Mouse (Mus musculus) hindbrain, embryonic 15.5 days (tissue): ENCODE results near the gene Bbs12. TPM values are rescaled to one million over a fixed set of nuclear protein-coding genes. Genes with fewer than 3 reads are reported as not detected.
A peak's percentile ranks its signal among the peaks of the same experiment; 100 is the strongest.

Experiments
- ATAC-seq: fragments of 200-750 bp; cut with Nextera tagmentation; 2 replicates; pipeline ENCODE4 v1.8.0; 2017; ENCODE audit warnings: low read depth, moderate number of reproducible peaks, moderate TSS enrichment; ENCODE audit not compliant: low FRiP score
- H3K27ac ChIP-seq: fragments of 300-500 bp; sonication (generic); replicated peaks from 2 replicates; pipeline ENCODE4 v1.5.1; 2015; ENCODE audit warnings: mild to moderate bottlenecking, inconsistent platforms
- H3K27me3 ChIP-seq: fragments of 300-500 bp; sonication (generic); 2 replicates; pipeline ENCODE4 v1.6.1; 2015; ENCODE audit warnings: control low read depth, inconsistent platforms
- H3K36me3 ChIP-seq: fragments of 300-500 bp; sonication (generic); 2 replicates; pipeline ENCODE4 v1.6.1; 2015; ENCODE audit warnings: control low read depth, inconsistent platforms
- H3K4me1 ChIP-seq: fragments of 300-500 bp; sonication (generic); replicated peaks from 2 replicates; pipeline ENCODE4 v1.6.1; 2015; ENCODE audit warnings: control low read depth, inconsistent platforms
- H3K4me2 ChIP-seq: fragments of 300-500 bp; sonication (generic); 2 replicates; pipeline ENCODE4 v1.6.1; 2015; ENCODE audit warnings: moderate library complexity, mild to moderate bottlenecking, inconsistent platforms
- H3K4me3 ChIP-seq: fragments of 300-500 bp; sonication (generic); 2 replicates; pipeline ENCODE4 v1.5.1; 2015; ENCODE audit warnings: mild to moderate bottlenecking, inconsistent platforms
- H3K9ac ChIP-seq: fragments of 300-500 bp; sonication (generic); 2 replicates; pipeline ENCODE4 v1.6.1; 2015; ENCODE audit warnings: inconsistent platforms
- H3K9me3 ChIP-seq: fragments of 300-500 bp; sonication (generic); 2 replicates; pipeline ENCODE4 v1.6.1; 2016; ENCODE audit warnings: control low read depth, inconsistent platforms
- WGBS: fragments of 180-500 bp; shearing (Covaris S2); methylation state at CpG from one replicate; pipeline ENCODE4 v1.1.7; 2015; 5-methylcytosine and 5-hydroxymethylcytosine counted together
- polyA plus RNA-seq: library from polyadenylated mRNA; unstranded; fragments of >200 nt; fragmentation: Nextera tagmentation; extraction: Ambion mirVana; gene quantifications from 2 replicates; pipeline ENCODE4 v1.2.1, GENCODE M21; 2015

The Bbs12 gene
- polyA plus RNA-seq, result 4.9 and 5.8 TPM in 2 replicates

- Histone ChIP-seq H3K4me2 (peak within 1 kb of the TSS; percentile 67), H3K9ac (peak within 1 kb of the TSS; percentile 78), H3K9me3 (no peaks in the 10 kb centered on the region), H3K4me3 (peak within 1 kb of the TSS; percentile 91), H3K4me1 (peaks cover 16% of the 10 kb centered on the region; the same call in 1 of the 2 replicates), H3K27ac (peak within 1 kb of the TSS; percentile 81), H3K27me3 (no peaks in the 10 kb centered on the region), H3K36me3 (no peaks in the 10 kb centered on the region)
- ATAC-seq, result peak; percentile 100
- WGBS, result under 1% methylated on average over 52 of the region's 54 CpGs
Observed at GRCm38 (mm10) chr3:37312370-37312941, at the start of gene Bbs12, which contains the start of gene Cetn4. Gene Bbs12 (plus strand): TSS chr3:37312554. Gene Cetn4 (minus strand): TSS chr3:37312708.

- no peak overlapping the region for H3K4me2 ChIP-seq
- H3K4me1 ChIP-seq, result no peaks in the 10 kb centered on the region
- no peak overlapping the region for H3K27ac ChIP-seq
- H3K36me3 ChIP-seq, result no peaks in the 10 kb centered on the region
- ATAC-seq, result no peak
- 81% methylated on average over 11 of the region's 11 CpGs for WGBS
- no peaks in the 10 kb centered on the region for H3K27me3 ChIP-seq
- no peaks in the 10 kb centered on the region for H3K9me3 ChIP-seq
- H3K9ac ChIP-seq, result no peak overlapping the region
- no peak overlapping the region for H3K4me3 ChIP-seq
Observed at GRCm38 (mm10) chr3:37268338-37268737, 44.0 kb upstream of the Bbs12 start.

- Histone ChIP-seq H3K27ac (no peak overlapping the region), H3K4me3 (no peak overlapping the region), H3K4me2 (no peak overlapping the region), H3K36me3 (no peaks in the 10 kb centered on the region), H3K9ac (no peak overlapping the region), H3K4me1 (no peaks in the 10 kb centered on the region), H3K9me3 (no peaks in the 10 kb centered on the region), H3K27me3 (no peaks in the 10 kb centered on the region)
- 92% methylated on average over 4 of the region's 4 CpGs for WGBS
- ATAC-seq, result no peak
Observed at GRCm38 (mm10) chr3:37269926-37270325, 42.4 kb upstream of the Bbs12 start.

- WGBS, result 9% methylated on average over 1 of the region's 1 CpGs
- Histone ChIP-seq H3K36me3 (no peaks in the 10 kb centered on the region), H3K4me2 (no peak overlapping the region), H3K4me1 (no peaks in the 10 kb centered on the region), H3K27ac (no peak overlapping the region), H3K27me3 (no peaks in the 10 kb centered on the region), H3K9ac (no peak overlapping the region), H3K4me3 (no peak overlapping the region), H3K9me3 (no peaks in the 10 kb centered on the region)
- ATAC-seq, result no peak
Observed at GRCm38 (mm10) chr3:37271209-37271608, 41.1 kb upstream of the Bbs12 start.

GRCm38 (mm10) chr3:37273092-37273491, 39.3 kb upstream of the Bbs12 start:
- H3K4me1 ChIP-seq, result no peaks in the 10 kb centered on the region
- no peaks in the 10 kb centered on the region for H3K27me3 ChIP-seq
- H3K9me3 ChIP-seq, result no peaks in the 10 kb centered on the region
- no peak overlapping the region for H3K9ac ChIP-seq
- no peak overlapping the region for H3K4me2 ChIP-seq
- 90% methylated on average over 7 of the region's 7 CpGs for WGBS
- H3K27ac ChIP-seq, result no peak overlapping the region
- ATAC-seq, result no peak
- H3K36me3 ChIP-seq, result no peaks in the 10 kb centered on the region
- no peak overlapping the region for H3K4me3 ChIP-seq

- H3K27me3 ChIP-seq, result no peaks in the 10 kb centered on the region
- no peak overlapping the region for H3K27ac ChIP-seq
- no peaks in the 10 kb centered on the region for H3K36me3 ChIP-seq
- no peak overlapping the region for H3K4me3 ChIP-seq
- H3K9ac ChIP-seq, result no peak overlapping the region
- 81% methylated on average over 6 of the region's 6 CpGs for WGBS
- H3K4me2 ChIP-seq, result no peak overlapping the region
- H3K9me3 ChIP-seq, result no peaks in the 10 kb centered on the region
- no peak for ATAC-seq
- H3K4me1 ChIP-seq, result no peaks in the 10 kb centered on the region
Observed at GRCm38 (mm10) chr3:37274661-37275060, 37.7 kb upstream of the Bbs12 start.

GRCm38 (mm10) chr3:37280221-37280620, 32.1 kb upstream of the Bbs12 start:
- Histone ChIP-seq H3K9me3 (no peaks in the 10 kb centered on the region), H3K27ac (no peak overlapping the region), H3K4me2 (no peak overlapping the region), H3K27me3 (no peaks in the 10 kb centered on the region), H3K4me3 (no peak overlapping the region), H3K36me3 (no peaks in the 10 kb centered on the region), H3K4me1 (no peaks in the 10 kb centered on the region), H3K9ac (no peak overlapping the region)
- WGBS, result 77% methylated on average over 1 of the region's 1 CpGs
- ATAC-seq, result no peak

- 82% methylated on average over 8 of the region's 8 CpGs for WGBS
- Histone ChIP-seq H3K27me3 (no peaks in the 10 kb centered on the region), H3K9ac (no peak overlapping the region), H3K36me3 (no peaks in the 10 kb centered on the region), H3K9me3 (no peaks in the 10 kb centered on the region), H3K4me2 (no peak overlapping the region), H3K4me3 (no peak overlapping the region), H3K4me1 (no peaks in the 10 kb centered on the region), H3K27ac (no peak overlapping the region)
- no peak for ATAC-seq
Observed at GRCm38 (mm10) chr3:37280871-37281270, 31.5 kb upstream of the Bbs12 start.

GRCm38 (mm10) chr3:37282299-37282922, 29.9 kb upstream of the Bbs12 start:
- Histone ChIP-seq H3K36me3 (no peaks in the 10 kb centered on the region), H3K27ac (no peak overlapping the region), H3K4me2 (no peak overlapping the region), H3K9ac (no peak overlapping the region), H3K4me3 (no peak overlapping the region), H3K9me3 (no peaks in the 10 kb centered on the region), H3K27me3 (no peaks in the 10 kb centered on the region), H3K4me1 (no peaks in the 10 kb centered on the region)
- WGBS, result 76% methylated on average over 11 of the region's 11 CpGs
- no peak for ATAC-seq

GRCm38 (mm10) chr3:37283234-37283633, 29.1 kb upstream of the Bbs12 start:
- no peak overlapping the region for H3K4me2 ChIP-seq
- H3K9ac ChIP-seq, result no peak overlapping the region
- H3K27ac ChIP-seq, result no peak overlapping the region
- WGBS, result 88% methylated on average over 4 of the region's 4 CpGs
- H3K4me3 ChIP-seq, result no peak overlapping the region
- no peaks in the 10 kb centered on the region for H3K9me3 ChIP-seq
- no peak for ATAC-seq
- H3K27me3 ChIP-seq, result no peaks in the 10 kb centered on the region
- no peaks in the 10 kb centered on the region for H3K4me1 ChIP-seq
- H3K36me3 ChIP-seq, result no peaks in the 10 kb centered on the region

- no peak overlapping the region for H3K4me3 ChIP-seq
- 97% methylated on average over 2 of the region's 2 CpGs for WGBS
- H3K4me1 ChIP-seq, result no peaks in the 10 kb centered on the region
- no peak overlapping the region for H3K27ac ChIP-seq
- H3K4me2 ChIP-seq, result no peak overlapping the region
- H3K9ac ChIP-seq, result no peak overlapping the region
- no peak for ATAC-seq
- no peaks in the 10 kb centered on the region for H3K36me3 ChIP-seq
- H3K27me3 ChIP-seq, result no peaks in the 10 kb centered on the region
- no peaks in the 10 kb centered on the region for H3K9me3 ChIP-seq
Observed at GRCm38 (mm10) chr3:37289237-37289636, 23.1 kb upstream of the Bbs12 start.

- Histone ChIP-seq H3K9ac (no peak overlapping the region), H3K4me2 (no peak overlapping the region), H3K36me3 (no peaks in the 10 kb centered on the region), H3K4me1 (no peaks in the 10 kb centered on the region), H3K27me3 (no peaks in the 10 kb centered on the region), H3K9me3 (no peaks in the 10 kb centered on the region), H3K4me3 (no peak overlapping the region), H3K27ac (no peak overlapping the region)
- ATAC-seq, result no peak
- WGBS, result 59% methylated on average over 7 of the region's 7 CpGs
Observed at GRCm38 (mm10) chr3:37290881-37291541, 21.3 kb upstream of the Bbs12 start.
